Mouse (Mus musculus): ENCODE data around the gene Inafm2. TPM values are rescaled to one million over a fixed set of nuclear protein-coding genes. Genes with fewer than 3 reads are reported as not detected.

Gene Inafm2
- polyA plus RNA-seq, 1 experiment from 2014 or later: 22.9 TPM

DNA sequence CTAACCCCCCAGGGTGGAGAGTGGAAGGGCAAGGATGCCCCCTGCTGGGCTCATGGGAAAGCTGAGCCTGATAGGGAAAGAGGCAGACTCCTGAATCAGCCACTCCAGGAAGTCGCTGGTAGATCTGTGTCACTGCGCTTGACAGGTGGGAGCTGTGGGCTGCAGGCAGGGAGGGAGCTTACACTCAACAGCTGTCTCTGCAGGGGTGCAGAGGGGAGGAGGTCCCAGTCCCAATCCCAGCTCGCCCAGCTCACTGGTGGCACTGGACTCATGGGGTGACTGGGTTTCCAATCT is 15.0 kb upstream of the Inafm2 start:
- DNase-seq (ENCODE audit: low spot score): no peak
- WGBS: 7% methylated on average over 3 of the region's 3 CpGs
- Histone ChIP-seq H3K36me3 (no peaks in the 10 kb centered on the region), H3K4me3 (no peak overlapping the region), H3K27ac (no peak overlapping the region), H3K4me1 (replicated peaks) (peaks cover 20% of the 10 kb centered on the region), H3K9me3 (no peaks in the 10 kb centered on the region), H3K27me3 (ENCODE audit: insufficient read depth, poor library complexity, severe bottlenecking) (peaks cover 78% of the 10 kb centered on the region)

DNA sequence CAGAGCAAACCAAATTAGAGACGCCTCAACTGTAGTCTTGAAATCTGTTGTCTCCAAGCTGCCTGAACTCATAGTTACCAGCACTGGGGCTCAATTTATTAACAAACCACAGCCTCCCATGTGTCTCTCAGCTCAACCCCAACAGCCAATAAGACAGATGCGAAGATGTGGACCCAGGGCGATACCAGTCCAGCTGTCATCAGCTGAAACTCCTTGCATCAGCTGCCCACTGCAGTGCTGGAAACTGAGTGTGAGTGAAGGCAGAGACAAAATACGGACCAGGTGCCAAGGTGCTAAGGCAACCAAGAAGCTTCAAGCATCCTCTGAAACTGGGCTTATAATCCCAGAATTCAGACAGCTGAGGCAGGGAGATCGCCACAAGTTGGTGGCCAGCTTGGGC is 13.6 kb upstream of the Inafm2 start:
- H3K4me1 ChIP-seq (replicated peaks): peaks cover 20% of the 10 kb centered on the region
- peaks cover 65% of the 10 kb centered on the region for H3K27me3 ChIP-seq (ENCODE audit: insufficient read depth, poor library complexity, severe bottlenecking)
- DNase-seq (ENCODE audit: low spot score): no peak
- WGBS: 84% methylated on average over 5 of the region's 5 CpGs
- no peak overlapping the region for H3K4me3 ChIP-seq
- H3K27ac ChIP-seq: no peak overlapping the region
- no peaks in the 10 kb centered on the region for H3K36me3 ChIP-seq
- no peaks in the 10 kb centered on the region for H3K9me3 ChIP-seq

- Histone ChIP-seq H3K9me3 (no peaks in the 10 kb centered on the region), H3K4me1 (replicated peaks) (peaks cover 15% of the 10 kb centered on the region), H3K36me3 (no peaks in the 10 kb centered on the region), H3K27me3 (ENCODE audit: insufficient read depth, poor library complexity, severe bottlenecking) (peaks cover 51% of the 10 kb centered on the region), H3K4me3 (no peak overlapping the region), H3K27ac (no peak overlapping the region)
- no peak for DNase-seq (ENCODE audit: low spot score)
- 69% methylated on average over 5 of the region's 5 CpGs for WGBS
These were observed 12.2 kb upstream of the Inafm2 start for GRCm38 (mm10) chr2:118733341-118733740.

GRCm38 (mm10) chr2:118740341-118740740 is 5.2 kb upstream of the Inafm2 start:
- H3K9me3 ChIP-seq: no peaks in the 10 kb centered on the region
- no peak for DNase-seq (ENCODE audit: low spot score)
- 71% methylated on average over 3 of the region's 3 CpGs for WGBS
- no peaks in the 10 kb centered on the region for H3K36me3 ChIP-seq
- H3K4me3 ChIP-seq: no peak overlapping the region
- peaks cover 32% of the 10 kb centered on the region for H3K27me3 ChIP-seq (ENCODE audit: insufficient read depth, poor library complexity, severe bottlenecking)
- peaks cover 11% of the 10 kb centered on the region for H3K4me1 ChIP-seq (replicated peaks)
- no peak overlapping the region for H3K27ac ChIP-seq

- Histone ChIP-seq H3K4me3 (no peak overlapping the region), H3K27ac (no peak overlapping the region), H3K27me3 (ENCODE audit: insufficient read depth, poor library complexity, severe bottlenecking) (peaks cover 32% of the 10 kb centered on the region), H3K9me3 (no peaks in the 10 kb centered on the region), H3K36me3 (no peaks in the 10 kb centered on the region), H3K4me1 (replicated peaks) (peaks cover 17% of the 10 kb centered on the region)
- DNase-seq (ENCODE audit: low spot score): no peak
- WGBS: 73% methylated on average over 9 of the region's 9 CpGs
These were observed 4.4 kb upstream of the Inafm2 start for GRCm38 (mm10) chr2:118741183-118741582.

DNA sequence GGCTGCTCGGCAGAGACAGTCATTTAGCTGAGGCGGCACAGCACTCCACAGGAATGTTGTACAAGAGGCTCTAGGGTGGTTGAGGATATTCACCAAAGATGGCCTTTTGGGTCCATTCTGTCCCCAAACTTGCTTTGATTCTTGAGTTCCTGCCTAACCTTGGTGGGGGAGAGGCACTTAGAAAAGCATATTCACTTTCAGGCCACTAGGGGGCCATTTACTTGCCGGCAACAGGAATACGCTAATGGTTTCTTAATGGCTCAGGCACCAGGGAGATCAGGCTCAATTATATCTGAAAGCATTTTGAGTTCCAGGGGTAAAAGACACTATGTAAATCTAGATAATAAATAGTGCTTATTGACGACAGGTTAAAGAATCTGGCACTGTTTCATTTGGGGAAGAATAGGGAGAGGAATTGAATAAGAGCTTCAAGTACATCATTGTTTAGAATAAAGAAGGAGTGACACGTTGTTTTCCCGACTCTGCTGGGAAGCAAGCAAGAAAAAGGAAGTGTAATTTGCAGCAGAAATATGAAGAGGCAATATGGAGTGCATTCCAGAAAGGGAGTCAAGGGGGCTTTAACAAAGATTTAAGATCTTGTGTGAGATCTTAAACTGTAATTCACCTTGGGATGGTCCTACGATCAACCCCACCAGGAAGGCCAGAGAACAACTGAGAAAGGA is 2.2 kb upstream of the Inafm2 start:
- DNase-seq (ENCODE audit: low spot score): peak; percentile 32
- peaks cover 39% of the 10 kb centered on the region for H3K4me1 ChIP-seq (replicated peaks)
- H3K9me3 ChIP-seq: no peaks in the 10 kb centered on the region
- H3K36me3 ChIP-seq: peaks cover 2% of the 10 kb centered on the region; the same call in 1 of the 2 replicates
- WGBS: 34% methylated on average over 8 of the region's 8 CpGs
- peaks cover 45% of the 10 kb centered on the region for H3K27me3 ChIP-seq (ENCODE audit: insufficient read depth, poor library complexity, severe bottlenecking)
- no peak overlapping the region for H3K27ac ChIP-seq
- no peak overlapping the region for H3K4me3 ChIP-seq

DNA sequence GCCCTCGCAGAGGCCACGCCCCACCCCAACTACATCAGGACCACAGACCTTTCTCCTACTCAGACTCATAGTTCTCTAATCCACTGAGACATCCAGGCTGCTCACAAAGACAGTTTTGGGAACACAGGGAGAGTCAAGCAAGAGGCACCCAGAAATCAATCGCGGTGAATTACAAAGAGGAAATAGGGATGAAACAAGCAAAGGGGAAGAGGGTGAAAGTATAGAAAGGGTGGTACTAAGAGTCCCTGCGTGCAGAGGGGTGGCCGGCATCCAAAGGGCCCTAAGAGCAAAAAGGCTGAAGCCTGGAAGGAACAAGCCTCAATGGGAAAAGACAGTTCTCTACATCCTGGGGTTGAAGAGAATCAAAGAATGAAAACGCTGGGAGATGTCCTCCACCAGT is 937 bp upstream of the Inafm2 start:
- Histone ChIP-seq H3K4me3 (peak overlapping the region; percentile 95), H3K4me1 (replicated peaks) (peaks cover 52% of the 10 kb centered on the region), H3K36me3 (peaks cover 13% of the 10 kb centered on the region; the same call in 1 of the 2 replicates), H3K27ac (no peak overlapping the region), H3K27me3 (ENCODE audit: insufficient read depth, poor library complexity, severe bottlenecking) (peaks cover 50% of the 10 kb centered on the region), H3K9me3 (no peaks in the 10 kb centered on the region)
- WGBS: 10% methylated on average over 7 of the region's 7 CpGs
- no peak for DNase-seq (ENCODE audit: low spot score)

- peak overlapping the region; percentile 95 for H3K4me3 ChIP-seq
- H3K9me3 ChIP-seq: no peaks in the 10 kb centered on the region
- peak; percentile 64 for DNase-seq (ENCODE audit: low spot score)
- H3K4me1 ChIP-seq (replicated peaks): peaks cover 61% of the 10 kb centered on the region
- WGBS: 3% methylated on average over 112 of the region's 113 CpGs
- peak overlapping the region; percentile 92 for H3K27ac ChIP-seq
- H3K36me3 ChIP-seq: peaks cover 25% of the 10 kb centered on the region; the same call in 1 of the 2 replicates
- H3K27me3 ChIP-seq (ENCODE audit: insufficient read depth, poor library complexity, severe bottlenecking): peaks cover 52% of the 10 kb centered on the region
These were observed 650 bp downstream of the Inafm2 start for GRCm38 (mm10) chr2:118745915-118746901.

GRCm38 (mm10) chr2:118747301-118747960 is 1.9 kb downstream of the Inafm2 start:
- Histone ChIP-seq H3K27me3 (ENCODE audit: insufficient read depth, poor library complexity, severe bottlenecking) (peaks cover 50% of the 10 kb centered on the region), H3K36me3 (peaks cover 25% of the 10 kb centered on the region; the same call in 1 of the 2 replicates), H3K27ac (no peak overlapping the region), H3K4me1 (replicated peaks) (peaks cover 64% of the 10 kb centered on the region), H3K9me3 (no peaks in the 10 kb centered on the region), H3K4me3 (peak overlapping the region; percentile 95)
- no peak for DNase-seq (ENCODE audit: low spot score)
- WGBS: 48% methylated on average over 10 of the region's 10 CpGs

- Histone ChIP-seq H3K27ac (no peak overlapping the region), H3K36me3 (peaks cover 25% of the 10 kb centered on the region; the same call in 1 of the 2 replicates), H3K9me3 (no peaks in the 10 kb centered on the region), H3K27me3 (ENCODE audit: insufficient read depth, poor library complexity, severe bottlenecking) (peaks cover 32% of the 10 kb centered on the region), H3K4me1 (replicated peaks) (peaks cover 62% of the 10 kb centered on the region), H3K4me3 (no peak overlapping the region)
- 28% methylated on average over 10 of the region's 10 CpGs for whole genome bisulfite sequencing
- DNase-seq (ENCODE audit: low spot score): no peak
These were observed 3.9 kb downstream of the Inafm2 start for GRCm38 (mm10) chr2:118749341-118749884.

DNA sequence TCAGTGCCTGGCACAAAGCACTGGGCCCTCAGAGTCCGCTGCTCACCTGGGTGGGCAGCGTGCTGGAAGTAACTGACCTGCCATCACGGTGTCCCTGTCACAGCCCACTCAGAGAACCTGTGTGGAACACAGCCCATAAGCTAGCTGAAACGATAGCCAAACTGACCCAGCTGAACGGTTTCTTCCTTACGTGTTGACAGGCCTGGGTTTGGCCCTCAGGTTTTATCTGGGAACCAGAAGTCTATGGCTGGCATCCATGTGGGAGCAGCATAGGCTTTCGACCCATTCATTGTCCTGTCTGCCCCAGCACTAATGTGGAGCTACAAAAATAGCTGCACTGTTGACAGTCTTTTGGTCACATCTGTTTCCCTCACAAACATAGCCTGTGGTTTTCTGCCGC is 4.9 kb downstream of the Inafm2 start:
- H3K4me3 ChIP-seq: no peak overlapping the region
- H3K9me3 ChIP-seq: no peaks in the 10 kb centered on the region
- no peak for DNase-seq (ENCODE audit: low spot score)
- H3K27me3 ChIP-seq (ENCODE audit: insufficient read depth, poor library complexity, severe bottlenecking): peaks cover 25% of the 10 kb centered on the region; the same call in 1 of the 2 replicates
- H3K27ac ChIP-seq: no peak overlapping the region
- 85% methylated on average over 8 of the region's 8 CpGs for WGBS
- H3K36me3 ChIP-seq: peaks cover 25% of the 10 kb centered on the region; the same call in 1 of the 2 replicates
- H3K4me1 ChIP-seq (replicated peaks): peaks cover 51% of the 10 kb centered on the region

- no peak overlapping the region for H3K4me3 ChIP-seq
- no peak for DNase-seq (ENCODE audit: low spot score)
- no peaks in the 10 kb centered on the region for H3K9me3 ChIP-seq
- H3K27ac ChIP-seq: no peak overlapping the region
- peaks cover 38% of the 10 kb centered on the region for H3K4me1 ChIP-seq (replicated peaks)
- peaks cover 25% of the 10 kb centered on the region; the same call in 1 of the 2 replicates for H3K36me3 ChIP-seq
- H3K27me3 ChIP-seq (ENCODE audit: insufficient read depth, poor library complexity, severe bottlenecking): peaks cover 35% of the 10 kb centered on the region
- 74% methylated on average over 16 of the region's 16 CpGs for WGBS
These were observed 6.6 kb downstream of the Inafm2 start for GRCm38 (mm10) chr2:118751896-118752791.

Data from hindbrain, embryonic 10.5 days (tissue).